Mouse (Mus musculus) testis, adult 2 months (tissue): ENCODE results near the gene Myl3. TPM values are rescaled to one million over a fixed set of nuclear protein-coding genes. Genes with fewer than 3 reads are reported as not detected.

Source experiments
- H3K27ac ChIP-seq: fragments of 200-500 bp; 2 replicates; pipeline ENCODE4 v1.5.1; 2012; ENCODE audit warnings: low read depth, low read length; ENCODE audit not compliant: control insufficient read depth, insufficient read depth
- H3K27me3 ChIP-seq: fragments of 200-500 bp; 2 replicates; pipeline ENCODE4 v1.6.1; 2012; ENCODE audit warnings: mild to moderate bottlenecking, low read length, moderate library complexity; ENCODE audit not compliant: control insufficient read depth, insufficient read depth
- H3K36me3 ChIP-seq: fragments of 200-500 bp; 2 replicates; pipeline ENCODE4 v1.6.1; 2012; ENCODE audit warnings: mild to moderate bottlenecking, low read length; ENCODE audit not compliant: control insufficient read depth, insufficient read depth
- H3K4me1 ChIP-seq: fragments of 200-500 bp; 2 replicates; pipeline ENCODE4 v1.6.1; 2012; ENCODE audit warnings: low read length; ENCODE audit not compliant: control insufficient read depth, insufficient read depth
- H3K4me3 ChIP-seq: fragments of 200-500 bp; 2 replicates; pipeline ENCODE4 v1.5.1; 2012; ENCODE audit warnings: low read depth, mild to moderate bottlenecking, low read length, moderate library complexity, mixed read lengths; ENCODE audit not compliant: control insufficient read depth
- CTCF ChIP-seq: fragments of 200-500 bp; IDR thresholded peaks from 2 replicates; pipeline ENCODE4 v1.5.1; 2012; ENCODE audit warnings: low read depth, mild to moderate bottlenecking, inconsistent platforms, low read length, moderate library complexity; ENCODE audit not compliant: control insufficient read depth, insufficient read depth, insufficient replicate concordance
- POLR2A ChIP-seq: fragments of 200-500 bp; IDR thresholded peaks from 2 replicates; pipeline ENCODE4 v1.6.1; 2012; ENCODE audit warnings: low read depth, mild to moderate bottlenecking, inconsistent platforms, low read length, moderate library complexity; ENCODE audit not compliant: control insufficient read depth
- polyA plus RNA-seq: library from polyadenylated mRNA; depleted of rRNA; stranded (reverse); fragments of >200 nt; gene quantifications from 2 replicates; pipeline ENCODE4 v1.2.3, GENCODE M21; 2012

Gene Myl3
- polyA plus RNA-seq, 1 experiment: 0.90 TPM

GRCm38 (mm10) chr9:110762763-110763162, 21.1 kb downstream of the Myl3 start:
- Histone ChIP-seq H3K27me3 (no peaks in the 10 kb centered on the region), H3K36me3 (no peaks in the 10 kb centered on the region), H3K27ac (no peak overlapping the region), H3K4me3 (no peak overlapping the region), H3K4me1 (no peaks in the 10 kb centered on the region)
- TF ChIP-seq POLR2A (no peak), CTCF (no peak)

GRCm38 (mm10) chr9:110763405-110763804, 21.7 kb downstream of the Myl3 start:
- no peak overlapping the region for H3K4me3 ChIP-seq
- H3K36me3 ChIP-seq: no peaks in the 10 kb centered on the region
- TF ChIP-seq POLR2A (no peak), CTCF (no peak)
- no peak overlapping the region for H3K27ac ChIP-seq
- no peaks in the 10 kb centered on the region for H3K4me1 ChIP-seq
- H3K27me3 ChIP-seq: no peaks in the 10 kb centered on the region

DNA sequence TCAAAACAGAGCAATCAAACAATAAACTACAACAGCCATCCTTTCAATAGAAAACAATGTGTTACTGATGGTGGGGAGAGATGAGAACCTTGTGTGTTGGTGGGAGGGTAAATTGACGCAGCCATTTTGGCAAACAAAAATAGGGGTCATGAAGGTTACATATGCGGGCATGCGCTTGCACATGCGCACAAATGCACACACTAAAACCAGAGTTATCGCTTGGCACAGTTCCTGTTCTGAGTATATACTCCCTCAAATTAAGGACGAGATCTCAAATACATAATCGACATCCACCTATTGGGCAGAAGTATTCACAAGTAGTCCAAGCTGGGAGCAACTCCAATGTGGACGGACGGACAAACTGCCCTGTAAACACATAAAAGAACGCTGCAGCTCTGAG, 30.7 kb downstream of the Myl3 start:
- Histone ChIP-seq H3K27ac (no peak overlapping the region), H3K4me3 (no peak overlapping the region), H3K4me1 (no peaks in the 10 kb centered on the region), H3K36me3 (no peaks in the 10 kb centered on the region), H3K27me3 (no peaks in the 10 kb centered on the region)
- TF ChIP-seq CTCF (no peak), POLR2A (no peak)

GRCm38 (mm10) chr9:110774403-110775268, 33.0 kb downstream of the Myl3 start:
- no peaks in the 10 kb centered on the region for H3K4me1 ChIP-seq
- TF ChIP-seq POLR2A (no peak), CTCF (no peak)
- H3K4me3 ChIP-seq: no peak overlapping the region
- no peak overlapping the region for H3K27ac ChIP-seq
- H3K36me3 ChIP-seq: no peaks in the 10 kb centered on the region
- no peaks in the 10 kb centered on the region for H3K27me3 ChIP-seq

DNA sequence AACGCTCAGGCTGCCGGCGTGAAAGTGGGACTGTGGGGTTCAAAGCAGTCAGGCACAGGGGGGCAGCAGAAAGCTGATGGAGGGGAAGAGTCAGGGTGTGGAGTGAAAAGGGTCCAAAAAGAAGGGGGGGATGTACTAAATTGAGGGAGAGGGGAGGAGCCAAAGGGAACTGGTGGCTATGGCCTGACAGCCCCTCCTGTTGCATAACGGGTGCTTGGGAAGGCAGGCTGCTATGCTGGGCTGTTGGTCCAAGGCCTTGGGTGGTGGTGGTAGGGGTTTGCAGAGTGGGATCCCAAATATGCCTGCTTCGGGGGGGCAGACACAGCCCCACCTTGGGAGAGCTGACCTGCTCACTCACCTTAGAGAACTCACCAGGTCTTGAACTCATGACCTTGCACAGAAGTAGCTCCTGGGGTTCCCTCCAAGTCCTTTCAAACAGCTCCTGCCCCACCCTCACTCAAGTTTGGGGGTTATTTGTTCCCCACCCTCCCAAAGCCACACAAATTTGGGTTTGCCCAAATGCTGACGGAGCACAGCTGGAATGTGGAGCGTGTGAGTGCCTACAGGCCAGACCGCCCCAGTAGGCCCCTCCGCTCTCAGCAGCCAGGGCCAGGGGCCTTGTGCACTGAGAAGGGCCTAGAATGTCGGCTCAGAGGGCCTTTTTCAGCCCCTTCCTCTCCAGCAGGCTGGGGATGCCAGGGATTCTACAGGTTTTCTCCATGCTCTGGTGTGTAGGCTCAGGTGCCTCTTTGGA, 33.8 kb downstream of the Myl3 start:
- H3K4me3 ChIP-seq: no peak overlapping the region

GRCm38 (mm10) chr9:110778100-110778499, 36.4 kb downstream of the Myl3 start:
- Histone ChIP-seq H3K27me3 (no peaks in the 10 kb centered on the region), H3K36me3 (no peaks in the 10 kb centered on the region), H3K4me1 (peaks cover 11% of the 10 kb centered on the region), H3K4me3 (no peak overlapping the region), H3K27ac (no peak overlapping the region)
- TF ChIP-seq POLR2A (no peak), CTCF (no peak)

More for the DNA sequence above, 33.8 kb downstream of the Myl3 start:
- H3K36me3 ChIP-seq: no peaks in the 10 kb centered on the region
- H3K27me3 ChIP-seq: no peaks in the 10 kb centered on the region
- H3K27ac ChIP-seq: no peak overlapping the region
- no peaks in the 10 kb centered on the region for H3K4me1 ChIP-seq
- TF ChIP-seq CTCF (no peak), POLR2A (no peak)

- Histone ChIP-seq H3K27ac (no peak overlapping the region), H3K27me3 (no peaks in the 10 kb centered on the region), H3K36me3 (no peaks in the 10 kb centered on the region), H3K4me1 (peaks cover 11% of the 10 kb centered on the region), H3K4me3 (no peak overlapping the region)
- TF ChIP-seq CTCF: no peak
Observed at GRCm38 (mm10) chr9:110778559-110778958, 36.9 kb downstream of the Myl3 start.
